Mouse (Mus musculus): ENCODE measurements around the gene St6galnac4. TPM values are rescaled to one million over a fixed set of nuclear protein-coding genes. Genes with fewer than 3 reads are reported as not detected.
A peak's percentile ranks its signal among the peaks of the same experiment; 100 is the strongest.

St6galnac4 gene
- polyA plus RNA-seq, 1 experiment from 2014 or later = 33.1 TPM

DNA sequence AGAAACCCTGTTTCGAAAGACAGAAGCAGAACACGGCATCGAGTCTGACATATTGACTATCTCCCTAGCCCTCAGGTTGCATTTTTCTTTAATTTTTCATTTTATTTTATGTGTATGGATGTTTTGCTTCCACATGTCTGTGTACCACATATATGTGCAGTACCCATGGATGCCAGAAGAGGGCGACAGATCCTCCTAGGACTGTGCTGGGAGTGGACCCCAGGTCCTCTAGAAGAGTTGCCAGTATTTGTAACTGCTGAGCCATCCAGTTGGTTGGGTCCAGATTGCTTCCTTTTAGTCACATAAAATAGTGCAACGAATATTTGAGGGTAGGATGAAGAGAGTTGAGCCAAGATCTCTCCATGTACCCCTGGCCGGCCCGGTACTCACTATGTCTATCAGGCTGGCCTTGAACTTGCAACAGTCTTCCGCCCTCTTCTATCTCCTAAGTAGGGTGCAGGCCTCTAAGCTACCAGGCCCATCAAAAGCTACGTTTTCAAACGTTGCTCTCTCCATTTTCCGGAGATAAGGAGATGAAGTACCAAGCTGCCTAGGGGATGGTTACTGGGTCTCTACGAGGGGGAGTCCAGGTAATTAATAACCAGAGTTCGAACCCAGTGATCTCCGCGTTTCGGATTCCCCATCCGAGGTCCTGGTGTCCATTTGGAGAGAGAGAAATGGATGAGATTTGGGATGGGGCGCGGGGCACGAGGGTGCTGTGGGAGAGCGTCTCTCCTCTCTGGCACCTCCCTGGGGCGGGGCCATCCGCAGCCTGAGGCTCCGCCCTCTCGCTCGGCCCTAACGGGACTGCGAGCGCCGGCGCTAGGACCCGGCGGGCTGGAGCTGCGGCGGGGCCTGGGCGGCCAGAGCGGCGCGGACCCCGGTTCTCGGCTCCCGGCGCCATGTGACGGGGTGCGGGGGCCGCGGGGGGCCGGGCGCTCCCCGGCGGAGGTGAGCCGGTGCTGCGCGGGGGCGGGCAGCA, 19.6 kb downstream of the St6galnac4 start:
- Histone ChIP-seq H3K9ac (peak overlapping the region; percentile 85), H3K36me3 (no peaks in the 10 kb centered on the region), H3K27ac (peak overlapping the region; percentile 80), H3K4me3 (peak overlapping the region; percentile 74), H3K4me2 (peak overlapping the region; percentile 85), H3K4me1 (peaks cover 56% of the 10 kb centered on the region), H3K9me3 (no peaks in the 10 kb centered on the region), H3K27me3 (no peaks in the 10 kb centered on the region)
- peak; percentile 66 for ATAC-seq (ENCODE audit: insufficient number of reproducible peaks, insufficient read depth, low FRiP score, low TSS enrichment, low read depth)
- 12% methylated on average over 50 of the region's 55 CpGs for WGBS

DNA sequence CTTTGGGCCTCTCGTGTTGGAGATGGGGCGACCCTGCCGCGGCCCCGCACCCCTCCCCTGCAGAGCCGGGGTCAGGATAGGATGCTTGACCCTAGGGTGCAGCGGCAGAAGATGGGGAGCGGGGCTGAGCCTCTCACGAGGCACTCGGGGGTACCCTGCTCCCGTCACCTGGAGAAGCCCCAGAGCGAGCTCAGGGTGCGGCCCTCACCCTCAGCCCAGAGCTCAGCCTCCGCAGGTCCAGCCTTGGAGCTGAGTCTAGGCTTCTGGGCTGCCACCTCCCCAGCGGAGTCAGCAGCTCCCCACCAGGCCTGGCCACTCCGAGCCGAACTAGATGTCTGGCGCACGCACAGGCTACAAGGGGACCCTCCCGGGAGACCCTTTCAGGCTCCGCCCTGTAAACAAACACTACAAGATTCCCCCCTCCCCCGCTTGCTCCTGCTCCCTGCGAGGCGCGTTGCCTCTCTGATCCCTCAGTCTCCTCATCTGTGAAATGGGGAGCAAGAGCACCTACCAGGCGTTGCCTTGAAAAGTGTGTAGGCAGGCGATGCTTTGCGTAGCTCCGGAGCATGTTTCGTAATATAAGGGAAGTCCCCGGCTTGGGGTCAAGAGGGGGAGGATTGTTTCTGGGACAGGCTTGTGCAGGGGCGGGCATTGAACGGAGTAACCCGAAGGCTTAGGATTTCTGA, 20.5 kb downstream of the St6galnac4 start:
- peak overlapping the region; percentile 85 for H3K4me2 ChIP-seq
- peak overlapping the region; percentile 74 for H3K4me3 ChIP-seq
- H3K9ac ChIP-seq = peak overlapping the region; percentile 85
- ATAC-seq (ENCODE audit: insufficient number of reproducible peaks, insufficient read depth, low FRiP score, low TSS enrichment, low read depth) = 0 out of 2 replicates have a peak, but pooled peaks have one; percentile 26
- H3K9me3 ChIP-seq = no peaks in the 10 kb centered on the region
- peaks cover 5% of the 10 kb centered on the region for H3K36me3 ChIP-seq
- WGBS = 5% methylated on average over 33 of the region's 34 CpGs
- H3K27me3 ChIP-seq = no peaks in the 10 kb centered on the region
- H3K27ac ChIP-seq = peak overlapping the region; percentile 80
- H3K4me1 ChIP-seq = peaks cover 46% of the 10 kb centered on the region

DNA sequence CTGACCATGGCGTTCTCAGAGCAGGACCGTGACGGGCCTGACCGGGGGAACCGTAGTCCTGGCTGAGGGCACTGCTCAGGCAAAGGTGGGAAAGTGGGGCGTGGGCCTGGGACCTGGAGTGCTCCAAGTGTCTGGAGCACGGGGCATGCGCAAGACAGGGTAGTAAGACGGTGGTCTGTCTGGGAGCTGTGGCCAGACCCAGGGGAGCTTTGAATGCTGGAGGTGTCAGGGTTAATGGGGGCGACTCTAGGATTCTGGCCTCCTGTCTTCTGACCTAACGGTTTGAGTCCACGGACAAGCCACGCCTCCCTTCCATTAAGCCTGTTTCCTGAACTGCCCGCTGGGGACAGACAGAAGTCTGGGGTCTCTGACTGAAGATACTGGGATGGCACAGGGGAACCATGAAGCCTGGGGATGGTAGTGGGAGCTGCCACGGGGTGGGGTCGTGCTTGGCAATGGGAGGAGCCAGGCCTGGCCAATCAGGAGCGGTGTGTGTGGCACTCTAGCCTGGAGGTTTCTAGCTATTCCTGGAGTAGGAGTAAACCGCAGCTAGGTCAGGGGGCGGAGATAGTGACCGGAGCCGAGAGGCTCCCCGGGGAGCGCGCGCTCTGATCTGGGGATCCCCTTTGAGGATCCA, 21.4 kb downstream of the St6galnac4 start:
- ATAC-seq (ENCODE audit: insufficient number of reproducible peaks, insufficient read depth, low FRiP score, low TSS enrichment, low read depth) = peak; percentile 75
- 7% methylated on average over 25 of the region's 25 CpGs for WGBS

DNA sequence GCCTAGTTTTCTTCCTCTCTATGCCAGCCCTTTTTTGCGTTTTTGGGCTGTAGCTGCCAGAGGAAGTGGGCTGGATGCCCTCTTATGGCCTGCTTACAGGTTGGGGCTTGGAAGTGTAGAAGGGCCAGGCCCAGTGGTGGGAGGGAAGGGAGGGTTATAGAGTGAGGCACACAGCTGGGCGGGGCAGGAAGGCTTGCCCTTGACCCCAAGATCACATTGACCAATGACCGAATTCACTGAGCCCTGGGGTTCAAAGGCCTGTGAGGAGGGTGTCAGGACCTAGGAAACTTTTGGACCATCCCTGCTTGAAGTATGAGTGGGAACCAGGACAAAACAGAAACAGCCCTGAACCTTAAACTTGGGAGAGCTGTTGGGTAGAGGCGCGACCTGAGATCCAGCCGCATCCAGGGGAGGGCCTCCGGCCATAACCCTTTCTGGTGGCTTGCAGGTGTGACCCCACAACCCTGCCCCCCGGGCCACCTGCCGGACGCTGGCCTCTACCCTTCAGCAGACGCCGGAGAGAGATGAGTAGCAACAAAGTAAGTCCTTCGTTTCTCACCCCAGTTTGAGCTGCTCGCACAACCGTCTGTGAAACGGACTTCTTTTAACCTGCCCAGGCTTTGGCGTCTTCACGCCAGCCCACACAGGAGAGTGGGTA, 22.0 kb downstream of the St6galnac4 start:
- Histone ChIP-seq H3K4me1 (peaks cover 44% of the 10 kb centered on the region), H3K36me3 (peaks cover 18% of the 10 kb centered on the region), H3K27ac (peak overlapping the region; percentile 80), H3K4me2 (peak overlapping the region; percentile 85), H3K9ac (0 out of 2 replicates have a peak overlapping the region, but pooled peaks have one; percentile 49), H3K9me3 (no peaks in the 10 kb centered on the region), H3K4me3 (peak overlapping the region; percentile 74), H3K27me3 (no peaks in the 10 kb centered on the region)
- WGBS = 38% methylated on average over 18 of the region's 18 CpGs
- ATAC-seq (ENCODE audit: insufficient number of reproducible peaks, insufficient read depth, low FRiP score, low TSS enrichment, low read depth) = no peak

More for the DNA sequence above, 21.4 kb downstream of the St6galnac4 start:
- Histone ChIP-seq H3K4me2 (peak overlapping the region; percentile 85), H3K27ac (peak overlapping the region; percentile 80), H3K4me3 (peak overlapping the region; percentile 74), H3K4me1 (peaks cover 44% of the 10 kb centered on the region), H3K27me3 (no peaks in the 10 kb centered on the region), H3K36me3 (peaks cover 14% of the 10 kb centered on the region), H3K9ac (peak overlapping the region; percentile 85; the same call in 1 of the 2 replicates), H3K9me3 (no peaks in the 10 kb centered on the region)

DNA sequence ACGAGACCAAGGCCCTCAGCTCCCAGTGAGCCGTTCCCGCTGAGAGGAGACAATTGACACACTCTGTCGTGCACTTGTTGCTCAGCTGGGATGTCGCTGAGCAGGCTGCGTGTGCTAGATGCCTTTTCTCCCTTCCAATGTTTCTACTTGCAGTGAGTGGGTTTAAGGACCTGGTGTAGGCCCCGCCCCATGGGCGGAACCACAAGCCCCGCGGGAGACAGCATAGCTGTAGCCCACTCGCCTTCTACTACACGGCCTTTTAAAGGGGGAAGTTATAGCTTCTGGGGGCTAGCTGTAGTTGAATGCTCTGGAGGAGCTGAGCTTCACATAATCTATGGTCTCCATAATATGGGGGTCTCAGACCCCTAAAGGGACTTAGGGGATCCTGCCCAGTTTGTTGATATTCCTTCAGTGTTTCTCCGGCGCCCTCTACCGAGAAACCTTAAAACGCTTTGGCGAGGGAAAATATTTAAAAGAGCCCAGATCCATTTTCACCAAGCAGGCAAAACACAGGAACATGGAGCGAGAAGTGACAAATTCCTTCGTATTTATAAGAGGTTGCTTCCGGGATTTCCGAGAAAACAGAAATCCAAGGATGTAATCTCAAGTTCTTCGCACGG, 23.8 kb downstream of the St6galnac4 start:
- Histone ChIP-seq H3K4me1 (peaks cover 44% of the 10 kb centered on the region), H3K27ac (peak overlapping the region; percentile 66), H3K36me3 (peaks cover 32% of the 10 kb centered on the region), H3K9me3 (no peaks in the 10 kb centered on the region), H3K27me3 (no peaks in the 10 kb centered on the region), H3K9ac (peak overlapping the region; percentile 22; the same call in 1 of the 2 replicates), H3K4me3 (peak overlapping the region; percentile 40), H3K4me2 (peak overlapping the region; percentile 58)
- 15% methylated on average over 23 of the region's 23 CpGs for WGBS
- ATAC-seq (ENCODE audit: insufficient number of reproducible peaks, insufficient read depth, low FRiP score, low TSS enrichment, low read depth) = no peak

DNA sequence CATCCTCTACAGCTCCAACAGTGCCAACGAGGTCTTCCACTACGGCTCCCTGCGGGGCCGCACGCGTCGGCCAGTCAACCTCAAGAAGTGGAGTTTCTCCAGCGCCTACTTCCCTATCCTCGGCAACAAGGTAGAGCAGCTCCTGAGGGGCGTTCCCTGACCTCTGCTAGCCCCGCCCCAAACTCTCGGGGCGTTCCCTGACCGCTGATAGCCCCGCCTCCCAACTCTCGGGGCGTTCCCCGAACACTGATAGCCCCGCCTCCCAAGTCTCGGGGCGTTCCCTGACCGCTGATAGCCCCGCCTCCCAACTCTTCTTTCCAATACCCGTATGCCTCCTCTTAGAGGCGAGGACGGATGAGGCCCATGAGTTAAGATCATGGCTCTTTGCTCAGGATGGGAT, 25.4 kb downstream of the St6galnac4 start:
- Histone ChIP-seq H3K27me3 (no peaks in the 10 kb centered on the region), H3K4me2 (no peak overlapping the region), H3K9ac (peak overlapping the region; percentile 27; the same call in 1 of the 2 replicates), H3K9me3 (no peaks in the 10 kb centered on the region), H3K36me3 (peaks cover 43% of the 10 kb centered on the region), H3K4me1 (peaks cover 39% of the 10 kb centered on the region), H3K4me3 (no peak overlapping the region), H3K27ac (no peak overlapping the region)
- 69% methylated on average over 26 of the region's 26 CpGs for WGBS
- ATAC-seq (ENCODE audit: insufficient number of reproducible peaks, insufficient read depth, low FRiP score, low TSS enrichment, low read depth) = no peak

DNA sequence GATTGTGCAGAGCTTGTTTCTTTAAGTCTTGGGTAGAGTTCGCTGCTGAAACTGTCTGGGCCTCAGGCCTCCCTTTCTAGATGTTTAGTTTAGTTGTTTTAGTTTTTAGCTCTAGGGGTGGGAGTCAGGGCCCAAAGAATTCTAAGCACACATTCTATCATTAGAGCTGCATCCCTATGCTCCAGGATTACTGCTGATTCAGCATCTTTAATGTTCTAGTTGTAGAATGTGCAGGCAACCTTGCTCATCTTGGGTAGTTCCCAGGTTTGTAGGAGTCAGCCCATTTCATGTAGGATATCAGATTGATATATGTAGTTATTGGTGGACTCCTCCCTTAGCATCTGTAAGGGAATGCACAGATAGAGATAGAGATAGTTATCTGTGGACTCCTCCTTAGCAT, 30.2 kb downstream of the St6galnac4 start:
- no peaks in the 10 kb centered on the region for H3K9me3 ChIP-seq
- H3K27ac ChIP-seq = no peak overlapping the region
- H3K4me2 ChIP-seq = no peak overlapping the region
- no peak for ATAC-seq (ENCODE audit: insufficient number of reproducible peaks, insufficient read depth, low FRiP score, low TSS enrichment, low read depth)
- peaks cover 34% of the 10 kb centered on the region for H3K4me1 ChIP-seq
- no peak overlapping the region for H3K4me3 ChIP-seq
- 98% methylated on average over 1 of the region's 1 CpGs for WGBS
- no peak overlapping the region for H3K9ac ChIP-seq
- H3K36me3 ChIP-seq = peaks cover 63% of the 10 kb centered on the region
- no peaks in the 10 kb centered on the region for H3K27me3 ChIP-seq

DNA sequence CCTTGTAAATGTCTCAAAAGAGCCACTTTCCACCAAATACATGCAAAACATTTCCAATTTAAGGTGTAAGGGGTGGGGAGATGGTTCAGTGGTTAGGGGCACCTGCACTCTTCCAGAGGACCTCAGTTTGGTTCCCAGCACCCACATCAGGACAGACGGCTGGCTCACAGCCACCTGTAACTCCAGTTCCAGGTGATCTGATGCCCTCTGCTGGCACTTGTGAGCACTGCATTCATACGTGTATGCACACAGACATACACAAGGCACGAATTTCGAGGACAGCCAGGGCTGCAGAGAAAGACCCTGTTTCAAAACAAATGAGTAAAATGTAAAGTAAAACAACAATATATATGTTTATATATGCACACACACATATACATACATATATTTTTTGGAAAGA, 30.7 kb downstream of the St6galnac4 start:
- no peak overlapping the region for H3K27ac ChIP-seq
- H3K27me3 ChIP-seq = no peaks in the 10 kb centered on the region
- no peaks in the 10 kb centered on the region for H3K9me3 ChIP-seq
- peaks cover 34% of the 10 kb centered on the region for H3K4me1 ChIP-seq
- no peak overlapping the region for H3K4me2 ChIP-seq
- peaks cover 59% of the 10 kb centered on the region for H3K36me3 ChIP-seq
- no peak for ATAC-seq (ENCODE audit: insufficient number of reproducible peaks, insufficient read depth, low FRiP score, low TSS enrichment, low read depth)
- 92% methylated on average over 4 of the region's 4 CpGs for WGBS
- no peak overlapping the region for H3K9ac ChIP-seq
- H3K4me3 ChIP-seq = no peak overlapping the region

DNA sequence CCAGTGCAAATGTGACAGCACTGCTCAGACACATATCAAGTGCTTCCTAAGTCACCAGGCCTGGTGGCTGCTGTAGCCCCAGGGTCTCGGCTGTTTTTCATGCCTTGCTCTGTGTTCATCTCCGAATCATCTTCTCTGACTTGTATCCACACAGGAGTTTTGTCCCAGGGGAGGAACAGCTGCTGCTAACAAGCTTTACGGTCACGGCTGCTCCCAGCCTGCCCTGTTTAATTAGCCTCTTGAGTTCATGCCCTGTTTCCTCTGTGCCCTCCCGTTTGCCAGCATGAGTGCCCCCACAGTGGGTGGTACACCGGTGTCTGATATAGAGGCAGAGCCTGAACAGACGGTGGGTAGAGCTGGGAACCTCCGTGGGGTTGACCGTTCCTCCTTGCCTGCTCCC, 31.2 kb downstream of the St6galnac4 start:
- Histone ChIP-seq H3K4me1 (peaks cover 34% of the 10 kb centered on the region), H3K27me3 (no peaks in the 10 kb centered on the region), H3K4me3 (no peak overlapping the region), H3K9ac (no peak overlapping the region), H3K4me2 (no peak overlapping the region), H3K36me3 (peaks cover 54% of the 10 kb centered on the region), H3K9me3 (no peaks in the 10 kb centered on the region), H3K27ac (no peak overlapping the region)
- no peak for ATAC-seq (ENCODE audit: insufficient number of reproducible peaks, insufficient read depth, low FRiP score, low TSS enrichment, low read depth)
- 70% methylated on average over 9 of the region's 9 CpGs for WGBS

DNA sequence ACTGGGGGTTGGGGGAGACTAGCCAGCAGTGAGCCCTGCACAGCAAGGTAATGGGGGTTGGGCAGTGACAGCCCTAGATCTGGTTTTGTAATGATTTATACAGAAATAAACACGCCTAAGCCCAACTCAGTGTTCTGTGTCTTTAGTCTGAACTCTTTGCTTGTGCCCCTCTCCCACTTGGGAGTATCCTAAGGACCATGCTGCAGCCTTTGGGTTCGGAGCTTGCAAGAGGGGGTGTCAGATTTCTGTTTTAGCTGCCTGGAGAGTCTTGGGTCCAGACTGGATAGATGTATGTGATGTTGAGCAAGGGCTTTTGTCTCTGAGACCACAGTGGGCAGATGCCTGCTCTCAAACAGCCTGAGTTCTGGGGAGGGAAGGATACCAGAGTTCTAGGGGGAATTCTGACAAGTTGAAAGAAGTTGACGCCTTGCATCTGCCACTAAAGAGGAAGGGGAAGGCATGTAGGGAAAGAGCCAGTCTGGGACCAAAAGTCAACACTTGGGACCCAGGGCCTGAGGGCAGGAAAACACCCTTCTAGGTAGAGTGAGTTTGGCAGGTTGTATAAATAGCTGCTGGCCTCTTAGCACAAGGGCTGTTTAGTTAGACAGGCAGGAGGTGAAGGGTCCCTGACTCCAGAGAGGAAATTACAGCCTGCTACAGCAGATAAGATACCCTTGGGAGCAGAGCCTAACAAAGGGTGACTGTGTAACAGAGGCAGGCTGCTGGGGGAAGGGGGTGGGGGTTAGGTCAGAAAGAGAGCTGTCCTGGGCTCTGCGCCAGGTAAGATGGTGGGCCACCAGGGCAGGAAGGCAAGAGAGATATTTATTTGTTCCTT, 34.0 kb downstream of the St6galnac4 start:
- peak overlapping the region; percentile 41 for H3K9ac ChIP-seq
- peaks cover 55% of the 10 kb centered on the region for H3K4me1 ChIP-seq
- H3K27me3 ChIP-seq = no peaks in the 10 kb centered on the region
- ATAC-seq (ENCODE audit: insufficient number of reproducible peaks, insufficient read depth, low FRiP score, low TSS enrichment, low read depth) = no peak
- H3K36me3 ChIP-seq = peaks cover 33% of the 10 kb centered on the region
- WGBS = 15% methylated on average over 4 of the region's 4 CpGs
- H3K4me2 ChIP-seq = peak overlapping the region; percentile 3; the same call in 1 of the 2 replicates
- H3K27ac ChIP-seq = peak overlapping the region; percentile 86
- H3K4me3 ChIP-seq = no peak overlapping the region
- H3K9me3 ChIP-seq = no peaks in the 10 kb centered on the region

Data from embryonic facial prominence, embryonic 13.5 days (tissue).